Mouse (Mus musculus) MEL (cell line): Measurements from ENCODE around the gene Kcnd2. TPM values are rescaled to one million over a fixed set of nuclear protein-coding genes. Genes with fewer than 3 reads are reported as not detected.

Experiments used
- DNase-seq: peaks from one replicate; pipeline ENCODE4 v3.0.0; 2011; ENCODE audit warnings: low read depth, low spot score
- H3K27ac ChIP-seq: 2 replicates; pipeline ENCODE4 v1.5.1; 2012; ENCODE audit warnings: low read depth, mild to moderate bottlenecking, control low read depth, low read length, moderate library complexity; ENCODE audit not compliant: control insufficient read depth
- H3K27me3 ChIP-seq, 2 experiments: fragments of 150-350 bp in 1 of 2; sonication (generic) in 1 of 2; 2 replicates each; pipeline ENCODE4 v1.6.1; 2012; ENCODE audit warnings: low read length in 2 of 2, mild to moderate bottlenecking in 2 of 2, improper control_type of control experiment in 1 of 2, moderate library complexity in 1 of 2; ENCODE audit not compliant: insufficient read depth in 2 of 2, control insufficient read depth in 1 of 2
- H3K36me3 ChIP-seq, 2 experiments: 2 replicates each; pipeline ENCODE4 v1.6.1; 2012 to 2014; ENCODE audit warnings: low read length in 2 of 2, improper control_type of control experiment in 1 of 2, inconsistent platforms in 1 of 2, mild to moderate bottlenecking in 1 of 2; ENCODE audit not compliant: insufficient read depth in 2 of 2, control insufficient read depth in 1 of 2
- H3K4me1 ChIP-seq, 2 experiments: fragments of 150-350 bp in 1 of 2; sonication (generic) in 1 of 2; 2 replicates each; pipeline ENCODE4 v1.6.1; 2012; ENCODE audit warnings: low read length in 2 of 2, improper control_type of control experiment in 1 of 2, mild to moderate bottlenecking in 1 of 2; ENCODE audit not compliant: insufficient read depth in 2 of 2, control insufficient read depth in 1 of 2
- H3K4me3 ChIP-seq, 2 experiments: fragments of 150-350 bp in 1 of 2; sonication (generic) in 1 of 2; 2 replicates each; pipeline ENCODE4 v1.5.1; 2012; ENCODE audit warnings: low read depth in 2 of 2, low read length in 2 of 2, mild to moderate bottlenecking in 2 of 2, moderate library complexity in 2 of 2, control low read depth in 1 of 2, improper control_type of control experiment in 1 of 2; ENCODE audit not compliant: control insufficient read depth in 1 of 2, insufficient read depth in 1 of 2
- H3K79me2 ChIP-seq: 2 replicates; pipeline ENCODE4 v1.6.1; 2012; ENCODE audit warnings: mild to moderate bottlenecking, low read length, moderate library complexity; ENCODE audit not compliant: control insufficient read depth, poor library complexity, insufficient read depth
- H3K9ac ChIP-seq: 2 replicates; pipeline ENCODE4 v1.6.1; 2012; ENCODE audit warnings: low read depth, mild to moderate bottlenecking, control low read depth, low read length, moderate library complexity; ENCODE audit not compliant: control insufficient read depth, poor library complexity, severe bottlenecking
- H3K9me3 ChIP-seq: fragments of 150-350 bp; sonication (generic); replicated peaks from 2 replicates; pipeline ENCODE4 v1.6.1; 2012; ENCODE audit warnings: mild to moderate bottlenecking, low read length, improper control_type of control experiment, moderate library complexity; ENCODE audit not compliant: insufficient read depth
- BHLHE40 ChIP-seq: IDR thresholded peaks from 2 replicates; pipeline ENCODE4 v1.6.1; 2012; ENCODE audit warnings: low read depth, mild to moderate bottlenecking, inconsistent platforms, low read length, improper control_type of control experiment, borderline replicate concordance
- CHD2 ChIP-seq: IDR thresholded peaks from 2 replicates; pipeline ENCODE4 v1.6.1; 2011; ENCODE audit warnings: low read length, improper control_type of control experiment
- ELF1 ChIP-seq: IDR thresholded peaks from 2 replicates; pipeline ENCODE4 v1.6.1; 2014; ENCODE audit warnings: low read depth, mild to moderate bottlenecking, inconsistent platforms, low read length, improper control_type of control experiment, moderate library complexity
- ETS1 ChIP-seq: IDR thresholded peaks from 2 replicates; pipeline ENCODE4 v1.6.1; 2012; ENCODE audit warnings: low read depth, mild to moderate bottlenecking, inconsistent platforms, low read length, improper control_type of control experiment, moderate library complexity
- GATA1 ChIP-seq: IDR thresholded peaks from 2 replicates; pipeline ENCODE4 v1.6.1; 2011; ENCODE audit warnings: low read depth, low read length, improper control_type of control experiment
- HCFC1 ChIP-seq: IDR thresholded peaks from 2 replicates; pipeline ENCODE4 v1.6.1; 2012; ENCODE audit warnings: low read depth, mild to moderate bottlenecking, inconsistent platforms, low read length, improper control_type of control experiment, moderate library complexity
- JUND ChIP-seq: IDR thresholded peaks from 2 replicates; pipeline ENCODE4 v1.6.1; 2011; ENCODE audit warnings: low read depth, mild to moderate bottlenecking, improper control_type of control experiment, low read length
- MAFK ChIP-seq: IDR thresholded peaks from 2 replicates; pipeline ENCODE4 v1.6.1; 2011; ENCODE audit warnings: low read depth, mild to moderate bottlenecking, low read length, improper control_type of control experiment, borderline replicate concordance
- MAX ChIP-seq: IDR thresholded peaks from 2 replicates; pipeline ENCODE4 v1.6.1; 2011; ENCODE audit warnings: low read length, improper control_type of control experiment
- MAZ ChIP-seq: IDR thresholded peaks from 2 replicates; pipeline ENCODE4 v1.6.1; 2012; ENCODE audit warnings: low read depth, mild to moderate bottlenecking, inconsistent platforms, low read length, improper control_type of control experiment
- MEF2A ChIP-seq: IDR thresholded peaks from 2 replicates; pipeline ENCODE4 v1.6.1; 2014; ENCODE audit warnings: low read depth, mild to moderate bottlenecking, inconsistent platforms, low read length, improper control_type of control experiment; ENCODE audit not compliant: poor library complexity, insufficient replicate concordance, severe bottlenecking; ENCODE audit errors: extremely low read depth
- MYB ChIP-seq: IDR thresholded peaks from 2 replicates; pipeline ENCODE4 v1.6.1; 2011; ENCODE audit warnings: mild to moderate bottlenecking, low read depth, low read length, improper control_type of control experiment
- NRF1 ChIP-seq: IDR thresholded peaks from 2 replicates; pipeline ENCODE4 v1.6.1; 2014; ENCODE audit warnings: low read depth, mild to moderate bottlenecking, inconsistent platforms, low read length, improper control_type of control experiment, moderate library complexity; ENCODE audit not compliant: poor library complexity, insufficient read depth, severe bottlenecking
- TAL1 ChIP-seq: IDR thresholded peaks from 2 replicates; pipeline ENCODE4 v1.6.1; 2012; ENCODE audit warnings: mild to moderate bottlenecking, inconsistent platforms, low read length, moderate library complexity, mixed read lengths
- USF1 ChIP-seq: IDR thresholded peaks from 2 replicates; pipeline ENCODE4 v1.6.1; 2014; ENCODE audit warnings: low read depth, mild to moderate bottlenecking, inconsistent platforms, low read length, improper control_type of control experiment, moderate library complexity
- ZC3H11A ChIP-seq: IDR thresholded peaks from 2 replicates; pipeline ENCODE4 v1.6.1; 2012; ENCODE audit warnings: low read depth, mild to moderate bottlenecking, inconsistent platforms, low read length, improper control_type of control experiment
- ZKSCAN1 ChIP-seq: IDR thresholded peaks from 2 replicates; pipeline ENCODE4 v1.6.1; 2012; ENCODE audit warnings: low read depth, mild to moderate bottlenecking, inconsistent platforms, low read length, improper control_type of control experiment, moderate library complexity
- ZMIZ1 ChIP-seq: IDR thresholded peaks from 2 replicates; pipeline ENCODE4 v1.6.1; 2012; ENCODE audit warnings: low read depth, mild to moderate bottlenecking, inconsistent platforms, low read length, improper control_type of control experiment, moderate library complexity
- ZNF384 ChIP-seq: IDR thresholded peaks from 2 replicates; pipeline ENCODE4 v1.6.1; 2012; ENCODE audit warnings: low read depth, mild to moderate bottlenecking, inconsistent platforms, low read length, improper control_type of control experiment
- polyA plus RNA-seq, 2 experiments: library from polyadenylated mRNA; stranded (reverse) in 1 of 2; unstranded in 1 of 2; fragments of >175 nt in 1 of 2; fragments of >200 nt in 1 of 2; gene quantifications; 2 replicates each; pipeline versions ENCODE4 v1.2.1 to v1.2.4; 2012; ENCODE audit warnings: low replicate concordance in 2 of 2, low read depth in 1 of 2; ENCODE audit not compliant: insufficient read length in 2 of 2, insufficient read depth in 1 of 2, missing spikeins in 1 of 2
- total RNA-seq: library from RNA; depleted of rRNA; stranded (reverse); fragments of 300-350 nt; gene quantifications from 2 replicates; pipeline ENCODE4 v1.2.3, GENCODE M21; 2012

Kcnd2 gene
- total and polyA plus RNA-seq, 3 experiments, result not detected

DNA sequence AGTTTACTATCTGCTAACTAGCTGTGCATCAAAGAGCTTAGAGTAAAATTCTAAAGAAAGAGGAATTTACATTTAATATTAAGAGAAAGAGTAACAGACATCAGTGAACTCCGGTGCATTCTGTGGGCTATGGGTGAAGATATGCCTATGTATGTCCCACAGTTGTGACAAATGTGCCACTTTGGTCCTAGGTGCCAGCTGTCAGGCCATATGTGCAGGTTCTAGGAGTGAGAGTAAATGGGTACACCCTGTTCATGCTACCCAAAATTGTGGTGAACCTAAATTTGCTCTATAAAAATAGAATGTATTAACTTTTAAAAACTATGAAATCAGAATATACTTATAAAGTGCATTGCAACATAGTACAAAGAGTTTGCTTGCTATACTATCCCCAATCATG lies 215.8 kb downstream of the Kcnd2 start:
- H3K36me3 ChIP-seq, result no peaks in the 10 kb centered on the region
- DNase-seq, result no peak
- TF ChIP-seq GATA1, result no peak
- TF ChIP-seq MAFK, result no peak
- no peak for TF ChIP-seq ZMIZ1
- H3K4me3 ChIP-seq, result no peak overlapping the region
- no peaks in the 10 kb centered on the region for H3K9me3 ChIP-seq
- H3K4me1 ChIP-seq, result no peaks in the 10 kb centered on the region
- H3K79me2 ChIP-seq, result no peaks in the 10 kb centered on the region
- no peaks in the 10 kb centered on the region for H3K27me3 ChIP-seq
- no peak overlapping the region for H3K9ac ChIP-seq
- no peak overlapping the region for H3K27ac ChIP-seq

DNA sequence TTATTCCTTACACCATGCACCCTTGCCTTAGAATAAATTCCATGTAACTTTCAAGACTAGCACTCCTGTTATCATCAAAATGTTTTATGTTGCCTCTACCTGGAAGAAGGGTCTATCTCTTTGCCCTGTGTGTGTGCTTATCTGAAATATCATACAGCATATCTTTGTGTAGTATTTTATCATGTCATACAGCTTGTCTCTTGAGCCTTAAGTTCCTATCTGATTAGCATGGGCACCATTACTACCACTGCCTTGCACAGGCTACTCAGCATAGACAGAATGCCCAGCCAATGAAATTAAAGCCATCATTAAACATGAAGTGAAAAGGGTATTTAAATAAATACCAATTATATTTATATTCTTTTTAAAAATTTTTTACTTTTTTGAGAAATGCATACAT lies 249.4 kb downstream of the Kcnd2 start:
- TF ChIP-seq JUND, result no peak
- no peak for TF ChIP-seq CHD2
- TF ChIP-seq ZKSCAN1, result no peak
- TF ChIP-seq GATA1, result no peak
- no peak for DNase-seq
- Histone ChIP-seq H3K27me3 (no peaks in the 10 kb centered on the region), H3K27ac (no peak overlapping the region), H3K4me1 (no peaks in the 10 kb centered on the region), H3K4me3 (no peak overlapping the region), H3K79me2 (no peaks in the 10 kb centered on the region), H3K9me3 (no peaks in the 10 kb centered on the region), H3K9ac (no peak overlapping the region), H3K36me3 (no peaks in the 10 kb centered on the region)

DNA sequence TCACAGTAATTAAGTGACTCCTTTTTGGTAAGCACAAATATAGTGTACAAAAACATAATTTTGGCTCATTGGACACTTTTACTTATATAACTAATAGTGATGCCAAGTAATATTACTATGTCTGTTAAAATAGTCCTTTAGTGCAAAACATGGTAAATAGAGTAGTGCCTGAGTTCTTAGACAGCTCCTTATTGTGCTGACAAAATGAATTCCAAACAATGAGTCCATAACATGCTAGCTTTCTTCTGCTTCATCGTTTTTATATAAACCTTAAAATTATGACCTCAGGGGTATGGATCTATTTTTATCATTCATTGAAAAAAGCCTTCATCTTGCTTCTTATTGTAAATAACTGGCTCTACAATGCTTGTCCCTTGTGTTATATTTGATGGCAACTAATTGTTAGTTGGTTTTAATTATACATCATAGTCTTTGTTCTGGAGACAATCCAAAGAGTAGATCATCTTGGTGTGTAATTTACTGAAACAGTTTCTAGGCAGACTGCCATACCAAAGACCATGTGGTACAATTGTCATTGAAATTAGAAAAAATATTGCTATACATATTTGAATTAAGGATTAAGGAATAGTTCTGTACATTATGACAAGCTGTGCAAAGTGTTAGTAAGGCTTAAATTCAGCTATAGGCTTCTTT lies 256.7 kb downstream of the Kcnd2 start:
- no peak overlapping the region for H3K4me3 ChIP-seq
- TF ChIP-seq TAL1, result no peak
- TF ChIP-seq ETS1, result no peak
- TF ChIP-seq, all 39 proteins: peak for 0
- H3K4me1 ChIP-seq, result no peaks in the 10 kb centered on the region
- H3K79me2 ChIP-seq, result no peaks in the 10 kb centered on the region
- no peaks in the 10 kb centered on the region for H3K27me3 ChIP-seq
- H3K27ac ChIP-seq, result no peak overlapping the region
- H3K36me3 ChIP-seq, result no peaks in the 10 kb centered on the region
- no peaks in the 10 kb centered on the region for H3K9me3 ChIP-seq
- DNase-seq, result no peak
- H3K9ac ChIP-seq, result no peak overlapping the region

DNA sequence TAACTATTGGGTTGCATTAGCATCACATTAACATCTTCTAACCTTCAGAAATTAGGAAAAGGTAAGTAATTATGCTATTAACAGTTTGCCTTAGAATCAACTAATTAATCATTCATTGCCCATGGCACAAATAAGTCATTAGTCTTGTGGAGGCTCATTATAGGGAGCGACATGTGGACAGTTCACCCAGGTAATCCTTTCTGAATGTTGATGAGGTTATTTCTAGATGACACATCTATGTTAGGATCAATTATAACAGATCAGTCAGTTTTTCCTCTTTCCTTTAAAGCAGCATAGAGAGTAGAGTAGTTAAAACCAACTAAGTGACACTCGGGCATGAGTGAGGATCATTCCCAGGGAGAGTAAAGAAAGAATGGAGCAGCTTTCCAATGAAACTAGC lies 267.4 kb downstream of the Kcnd2 start:
- no peak overlapping the region for H3K9ac ChIP-seq
- DNase-seq, result no peak
- H3K4me3 ChIP-seq, result no peak overlapping the region
- H3K36me3 ChIP-seq, result no peaks in the 10 kb centered on the region
- H3K4me1 ChIP-seq, result no peaks in the 10 kb centered on the region
- H3K9me3 ChIP-seq, result no peaks in the 10 kb centered on the region
- H3K27me3 ChIP-seq, result no peaks in the 10 kb centered on the region
- H3K27ac ChIP-seq, result no peak overlapping the region
- no peaks in the 10 kb centered on the region for H3K79me2 ChIP-seq
- TF ChIP-seq MYB, result no peak
- TF ChIP-seq MAZ, result no peak
- TF ChIP-seq NRF1, result no peak
- no peak for TF ChIP-seq ZMIZ1
- TF ChIP-seq HCFC1, result no peak
- no peak for TF ChIP-seq ELF1
- TF ChIP-seq ZC3H11A, result no peak
- no peak for TF ChIP-seq ZNF384
- no peak for TF ChIP-seq MAX
- TF ChIP-seq GATA1, result no peak
- TF ChIP-seq CHD2, result no peak
- TF ChIP-seq USF1, result no peak
- TF ChIP-seq BHLHE40, result no peak
- no peak for TF ChIP-seq ZKSCAN1
- no peak for TF ChIP-seq MEF2A
